Mouse (Mus musculus) cerebellum, adult 11-12 months (tissue): ENCODE data around the gene Rmi1.
"Not testable (repeated sequence)": the region's sequence is repeated elsewhere in the genome, so short reads cannot be mapped to it uniquely, and the experiment has no call there.

ENCODE experiments used
- DNase-seq: peaks from one replicate; pipeline ENCODE4 v3.0.0; 2022

The Rmi1 gene

DNA sequence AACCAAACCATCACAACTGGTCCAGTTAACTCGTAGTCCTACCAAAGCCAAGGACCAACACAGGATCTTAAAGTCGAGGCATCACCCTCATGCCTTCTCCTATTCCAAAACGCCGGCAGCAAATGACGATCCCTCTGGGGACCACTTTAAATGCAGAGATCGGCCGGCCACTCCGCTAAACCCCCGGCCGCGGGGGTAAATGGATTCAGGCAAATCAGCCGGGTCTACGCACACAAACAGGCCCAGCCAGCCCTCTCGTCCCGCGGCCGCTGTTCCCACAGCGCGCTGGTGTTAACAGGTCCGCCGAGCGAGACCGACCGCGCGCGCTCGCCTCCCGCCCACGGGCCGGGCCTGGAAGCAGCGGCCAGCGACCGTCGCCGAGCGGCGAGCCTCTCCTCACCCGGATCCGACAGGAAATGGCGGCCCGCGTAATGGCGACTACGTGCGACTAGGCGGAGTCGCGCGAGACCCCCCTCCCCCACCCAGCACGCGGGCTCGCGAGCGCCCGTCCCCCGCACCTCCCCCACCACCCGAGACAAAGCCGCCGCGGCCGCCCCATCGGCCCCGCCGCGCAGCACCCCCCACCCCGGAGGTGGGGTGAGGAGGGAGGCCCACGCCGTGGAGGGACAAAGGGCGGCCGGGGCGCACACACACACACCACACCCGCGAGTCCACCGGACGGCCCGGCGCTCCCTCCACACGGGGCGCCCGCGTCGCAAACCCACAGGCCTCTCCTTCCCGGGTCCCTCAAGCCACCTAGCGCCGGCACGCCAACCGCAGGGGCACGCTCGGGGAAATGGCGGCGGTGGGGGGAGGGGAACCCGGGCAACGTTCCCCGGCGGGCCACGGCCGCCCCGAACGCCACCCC, 679 bp upstream of the Rmi1 start:
- DNase-seq, result no peak

- no peak for DNase-seq
These were observed 679 bp downstream of the Rmi1 start for GRCm38 (mm10) chr13:58402744-58403110.

DNA sequence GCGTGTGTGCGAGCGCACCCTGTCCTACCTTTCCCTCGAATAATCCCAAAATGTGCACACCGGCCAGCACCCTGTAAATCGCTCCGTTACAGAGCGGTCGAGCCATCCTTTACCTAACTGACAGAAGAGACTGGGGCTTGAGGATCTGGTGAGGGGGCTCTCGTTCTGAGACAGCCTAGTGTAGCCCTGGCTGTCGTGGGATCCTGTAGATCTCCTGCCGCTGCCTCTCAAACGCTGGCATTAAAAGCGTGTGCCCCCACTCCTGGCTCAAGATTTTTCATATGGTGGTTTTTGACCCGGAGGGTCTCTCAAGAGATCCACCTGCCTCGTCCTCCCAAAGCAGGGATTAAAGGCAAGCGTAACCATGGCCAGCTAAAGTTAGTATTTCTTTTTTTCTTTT, 1.2 kb downstream of the Rmi1 start, which contains the start of gene Hnrnpk:
Gene Hnrnpk (minus strand): TSS at position 101 of the 400 bp plus-strand sequence.
- not testable (repeated sequence) for DNase-seq

GRCm38 (mm10) chr13:58411073-58411472, 9.0 kb downstream of the Rmi1 start:
- DNase-seq, result no peak

DNA sequence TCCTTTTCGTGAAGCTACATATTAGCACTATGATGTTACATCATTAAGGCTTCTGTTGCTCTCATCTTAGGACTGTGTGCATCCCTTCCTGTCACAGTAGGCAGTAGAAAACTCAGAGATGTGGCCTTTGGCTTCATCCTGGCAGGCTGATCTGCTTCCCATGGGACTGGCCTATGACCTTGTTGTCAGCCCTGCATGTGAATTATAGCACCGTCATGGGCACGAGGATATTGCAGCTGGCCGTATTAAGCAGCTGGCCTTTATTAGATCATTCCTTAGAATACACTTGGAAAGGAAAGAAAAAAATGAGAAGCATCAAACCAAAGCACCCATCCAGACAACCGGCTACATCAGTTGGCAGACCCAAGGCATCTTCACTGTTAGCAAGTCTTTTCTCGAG, 13.3 kb downstream of the Rmi1 start:
- DNase-seq, result no peak

GRCm38 (mm10) chr13:58415838-58416237, 13.8 kb downstream of the Rmi1 start:
- no peak for DNase-seq

- DNase-seq, result no peak
These were observed 16.6 kb downstream of the Rmi1 start for GRCm38 (mm10) chr13:58418656-58419055.

GRCm38 (mm10) chr13:58419266-58419665, 17.2 kb downstream of the Rmi1 start:
- DNase-seq, result no peak

- no peak for DNase-seq
These were observed 19.0 kb downstream of the Rmi1 start for GRCm38 (mm10) chr13:58421026-58421425.

DNA sequence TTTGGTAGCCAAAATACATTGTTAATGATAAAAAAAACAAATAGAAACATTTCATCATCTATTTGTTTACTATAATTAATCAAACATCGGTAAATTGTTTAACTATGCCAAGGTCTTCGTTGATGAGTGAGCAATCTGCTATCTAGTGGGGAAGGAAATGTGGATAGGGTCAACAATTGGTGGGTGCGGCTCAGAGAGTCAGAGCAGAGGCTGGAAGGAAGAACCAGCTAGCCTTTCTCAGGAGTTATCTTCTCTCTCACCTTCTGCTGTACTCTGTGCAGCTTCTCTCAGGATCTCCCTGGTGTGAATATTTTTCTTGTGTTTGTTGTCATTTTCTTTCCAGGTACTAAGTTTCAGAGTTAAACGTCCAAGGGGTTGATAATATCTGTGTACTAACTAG, 20.2 kb downstream of the Rmi1 start:
- no peak for DNase-seq

DNA sequence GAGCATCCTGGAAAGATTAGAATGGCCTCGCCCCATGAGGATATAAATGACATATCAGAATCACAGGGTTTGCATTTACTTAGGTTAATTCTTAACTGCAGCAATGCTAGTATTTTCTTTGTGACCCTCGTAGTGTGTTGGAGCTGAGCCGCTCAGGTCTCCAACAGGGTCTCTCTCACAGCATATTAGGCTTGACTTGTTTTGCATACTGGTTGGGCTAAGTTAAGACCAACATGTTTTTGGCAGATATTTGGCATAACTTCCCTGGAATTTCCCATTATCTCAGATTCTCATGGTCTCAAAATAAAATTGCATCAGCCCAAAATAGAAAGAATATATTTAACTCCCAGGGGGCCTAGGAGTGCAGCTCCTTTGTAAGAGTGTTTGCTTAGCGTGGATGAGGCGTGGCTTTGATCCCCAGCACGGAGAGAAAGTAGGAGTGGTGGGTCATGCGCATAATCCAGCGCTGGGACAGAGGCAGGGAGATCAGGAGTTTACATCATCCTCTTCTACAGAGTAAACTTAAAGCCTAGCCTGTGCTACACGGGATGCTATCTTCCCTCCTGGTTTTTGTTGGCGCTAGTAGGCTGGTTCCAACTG, 21.1 kb downstream of the Rmi1 start:
- no peak for DNase-seq

DNA sequence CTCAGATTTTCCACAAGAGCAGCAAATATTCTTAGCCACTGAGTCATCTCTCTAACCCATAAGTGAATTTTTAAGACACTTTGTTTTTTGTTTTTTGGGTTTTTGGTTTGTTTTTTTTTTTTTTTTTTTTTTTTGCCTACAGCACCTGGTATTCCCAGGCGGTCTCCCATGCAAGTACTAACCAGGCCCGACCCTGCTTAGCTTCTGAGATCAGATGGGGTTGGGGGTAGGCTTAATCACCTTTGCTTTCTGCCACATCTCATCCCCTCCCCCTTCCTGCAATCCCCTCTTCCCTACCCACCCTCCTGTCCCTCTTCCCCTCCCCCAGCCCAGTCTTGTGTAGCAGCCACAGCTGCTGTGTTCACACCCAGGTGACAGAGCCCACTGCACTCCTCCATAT, 37.7 kb downstream of the Rmi1 start:
- DNase-seq, result no peak

DNA sequence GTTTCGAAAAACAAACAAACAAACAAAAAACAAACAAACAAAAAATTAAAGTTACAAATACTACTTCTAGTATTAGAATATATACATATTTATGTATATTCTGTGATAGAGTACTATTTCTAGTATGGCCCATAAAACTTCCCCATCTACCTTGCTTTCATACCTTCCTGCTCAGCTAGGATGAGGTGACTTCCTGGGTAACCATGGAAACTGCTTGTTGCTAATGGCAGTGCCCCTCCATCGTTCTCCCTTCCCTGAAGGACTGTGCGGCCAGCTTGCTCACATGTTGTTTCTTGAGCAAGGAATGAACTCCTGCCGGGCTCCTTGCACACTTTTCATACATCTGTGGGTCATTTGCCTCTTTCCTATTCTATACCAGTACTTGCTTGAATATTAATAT, 41.3 kb downstream of the Rmi1 start:
- DNase-seq, result no peak

- no peak for DNase-seq
These were observed 41.7 kb downstream of the Rmi1 start for GRCm38 (mm10) chr13:58443787-58444186.

- DNase-seq, result no peak
These were observed 44.5 kb downstream of the Rmi1 start for GRCm38 (mm10) chr13:58446541-58446940.

GRCm38 (mm10) chr13:58450459-58451182, 48.6 kb downstream of the Rmi1 start:
- no peak for DNase-seq

DNA sequence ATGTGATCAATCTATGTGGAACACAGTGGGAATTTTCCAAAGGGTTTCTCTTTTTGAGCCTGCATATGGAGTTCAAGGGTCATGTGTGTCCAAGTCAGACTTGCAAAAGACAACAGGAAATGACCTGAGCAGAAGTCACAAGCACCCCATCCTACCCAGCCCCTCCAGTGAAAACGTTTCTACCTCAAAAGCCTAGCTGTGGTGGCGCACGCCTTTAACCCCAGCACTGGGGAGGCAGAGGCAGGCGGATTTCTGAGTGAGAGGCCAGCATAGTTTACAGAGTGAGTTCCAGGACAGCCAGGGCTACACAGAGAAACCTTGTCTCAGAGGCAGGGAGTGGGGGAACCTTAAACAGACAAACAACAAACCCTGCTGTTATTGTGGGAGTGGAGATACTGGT, 50.2 kb downstream of the Rmi1 start:
- no peak for DNase-seq

GRCm38 (mm10) chr13:58452651-58453413, 50.8 kb downstream of the Rmi1 start:
- no peak for DNase-seq

- DNase-seq, result no peak
These were observed 51.5 kb downstream of the Rmi1 start for GRCm38 (mm10) chr13:58453541-58453940.

- no peak for DNase-seq
These were observed 54.5 kb downstream of the Rmi1 start for GRCm38 (mm10) chr13:58456547-58456946.

DNA sequence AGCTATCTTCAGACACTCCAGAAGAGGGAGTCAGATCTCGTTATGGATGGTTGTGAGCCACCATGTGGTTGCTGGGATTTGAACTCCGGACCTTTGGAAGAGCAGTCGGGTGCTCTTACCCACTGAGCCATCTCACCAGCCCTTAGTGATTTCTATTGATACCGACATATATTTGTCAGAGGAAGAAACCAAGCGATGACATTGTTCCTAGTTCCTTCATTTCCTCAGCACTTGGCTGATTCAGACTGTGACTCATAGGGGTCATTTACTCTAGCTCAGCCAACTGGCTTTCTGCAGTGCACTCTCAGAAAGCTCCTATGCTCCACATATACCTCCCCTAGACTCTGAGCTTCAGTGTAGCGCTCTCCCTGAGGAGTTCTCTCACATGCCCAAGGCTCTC, 56.8 kb downstream of the Rmi1 start:
- DNase-seq, result not testable (repeated sequence)
